Mouse (Mus musculus) adrenal gland, adult 2 months (tissue): Measurements from ENCODE around the gene Cops6. TPM values are rescaled to one million over a fixed set of nuclear protein-coding genes. Genes with fewer than 3 reads are reported as not detected.

ENCODE experiments used
- DNase-seq: peaks from one replicate; pipeline ENCODE4 v3.0.0; 2021
- long read RNA-seq: library from polyadenylated mRNA; stranded (forward); transcript quantifications from one replicate; pipeline ENCODE4 v2.0.0, GENCODE M21; 2021
- polyA plus RNA-seq: library from polyadenylated mRNA; depleted of rRNA; stranded (reverse); fragments of >200 nt; gene quantifications from 2 replicates; pipeline ENCODE4 v1.2.3, GENCODE M21; 2012; rRNA removed
- total RNA-seq, 2 experiments: library from RNA; stranded (reverse); gene quantifications; 2 replicates each; pipeline ENCODE4 v1.2.3; 2021

The Cops6 gene
- 100 to 1,000 TPM; 132 to 160 TPM for total RNA-seq
- polyA plus RNA-seq, result 44.6 and 49.2 TPM in 2 replicates
- long read RNA-seq, transcript Cops6-202 (10 exons, 1,098 nt), result minor isoform, 8 of 255 reads
- long read RNA-seq, transcript Cops6-201 (10 exons, 1,787 nt), result major isoform, 234 of 255 reads
- long read RNA-seq, partial matches to known transcripts, result 5 of 255 reads
- long read RNA-seq, other reads (novel, unspliced or antisense), result 8 of 255 reads

- peak; percentile 96 for DNase-seq
Measured at GRCm38 (mm10) chr5:138160842-138161665, at the start of gene Cops6. Gene Cops6, plus strand, starts transcription at chr5:138161071.

GRCm38 (mm10) chr5:138116255-138117198 lies 44.3 kb upstream of the Cops6 start, which contains the start of gene Zscan21:
Gene Zscan21, plus strand, starts transcription at chr5:138116903.
- DNase-seq, result peak; percentile 95

- DNase-seq, result peak; percentile 15
Measured at GRCm38 (mm10) chr5:138117199-138118015, 43.5 kb upstream of the Cops6 start.

- DNase-seq, result no peak
Measured at GRCm38 (mm10) chr5:138118041-138118440, 42.8 kb upstream of the Cops6 start.

GRCm38 (mm10) chr5:138132425-138133064 lies 28.3 kb upstream of the Cops6 start:
- no peak for DNase-seq

- DNase-seq, result no peak
Measured at GRCm38 (mm10) chr5:138137257-138137656, 23.6 kb upstream of the Cops6 start.

GRCm38 (mm10) chr5:138137935-138138549 lies 22.8 kb upstream of the Cops6 start:
- DNase-seq, result peak; percentile 39

- no peak for DNase-seq
Measured at GRCm38 (mm10) chr5:138138585-138138984, 22.3 kb upstream of the Cops6 start.

GRCm38 (mm10) chr5:138154390-138154789 lies 6.5 kb upstream of the Cops6 start:
- DNase-seq, result no peak

- DNase-seq, result peak; percentile 93
Measured at GRCm38 (mm10) chr5:138155443-138155976, 5.4 kb upstream of the Cops6 start, which contains the start of gene Zfp113. Gene Zfp113, minus strand, starts transcription at chr5:138155744.

GRCm38 (mm10) chr5:138160224-138160762 lies 578 bp upstream of the Cops6 start:
- DNase-seq, result no peak

- DNase-seq, result no peak
Measured at GRCm38 (mm10) chr5:138163046-138163445, 2.2 kb downstream of the Cops6 start.

GRCm38 (mm10) chr5:138163610-138164009 lies 2.7 kb downstream of the Cops6 start:
- no peak for DNase-seq

- no peak for DNase-seq
Measured at GRCm38 (mm10) chr5:138165594-138165993, 4.7 kb downstream of the Cops6 start.

- peak; percentile 97 for DNase-seq
Measured at GRCm38 (mm10) chr5:138170936-138171561, 10.2 kb downstream of the Cops6 start.

- peak; percentile 99 for DNase-seq
Measured at GRCm38 (mm10) chr5:138171695-138172491, 11.0 kb downstream of the Cops6 start, which contains the start of the genes Ap4m1 and Mcm7. Gene Ap4m1, plus strand, starts transcription at chr5:138172002. Gene Mcm7, minus strand, starts transcription at chr5:138172422.

GRCm38 (mm10) chr5:138173217-138173616 lies 12.3 kb downstream of the Cops6 start:
- DNase-seq, result no peak
